12 mouse cellular contexts compared by ENCODE assay signal in the genomic region with DNA sequence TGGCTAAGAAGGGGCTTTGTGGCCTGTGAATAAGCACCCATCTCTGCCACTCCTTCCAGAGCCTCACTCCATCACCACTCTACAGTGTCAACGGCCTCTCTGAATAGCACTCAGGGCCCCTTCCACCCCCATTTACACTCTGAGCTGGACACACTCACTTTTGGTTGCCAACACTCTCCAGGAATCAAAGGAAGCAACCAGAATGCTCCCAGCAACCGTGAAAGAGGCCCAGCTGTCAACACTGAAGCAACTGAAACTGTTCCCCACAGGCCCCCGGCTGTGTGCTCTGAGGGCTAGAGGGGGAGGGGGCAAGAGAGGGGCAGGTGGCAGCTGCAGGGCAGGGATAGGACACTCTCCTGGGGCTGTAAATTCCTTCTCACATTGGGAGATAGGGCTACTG. TPM values are rescaled to one million over a fixed set of nuclear protein-coding genes. Genes with fewer than 3 reads are reported as not detected.
DNase-seq lines count a peak whose midpoint lies in the region; ATAC-seq lines count a peak whose summit lies in the region.
"Had no signal": no experiment of that assay in that cellular context is flagged by ENCODE, and none has a peak within 500 bp of the region (broad histone marks: within the 10 kb centered on the region; RNA-seq: fewer than 3 reads in every experiment).

No protein-coding gene starts in this region.

- H3K27ac ChIP-seq in heart, embryonic 14.5 days (replicated peaks in 1 of 2; ENCODE audit: control insufficient read depth in 1 of 2, insufficient read depth in 1 of 2, low read depth in 2 of 2, low read length in 2 of 2): peak overlapping the region in 1 of 2 experiments; percentile 47; a peak in 1 of 4 replicates
- peak overlapping the region; percentile 54 for H3K27ac ChIP-seq in embryonic facial prominence, embryonic 10.5 days (replicated peaks)
- peak overlapping the region; percentile 44; the same call in 1 of the 2 replicates for H3K27ac ChIP-seq in limb, embryonic 10.5 days
- H3K27ac ChIP-seq in liver, embryonic 11.5 days (ENCODE audit: low read depth, low read length): no peak overlapping the region

- peaks cover 39% of the 10 kb centered on the region for H3K27me3 ChIP-seq in heart, embryonic 14.5 days (ENCODE audit: control insufficient read depth, insufficient read depth, low read length)
- H3K27me3 ChIP-seq in embryonic facial prominence, embryonic 10.5 days (replicated peaks; ENCODE audit: low read depth, poor library complexity, severe bottlenecking): no peaks in the 10 kb centered on the region
- no peaks in the 10 kb centered on the region for H3K27me3 ChIP-seq in limb, embryonic 10.5 days (ENCODE audit: low read depth, poor library complexity, severe bottlenecking)
- H3K27me3 ChIP-seq in liver, embryonic 11.5 days (replicated peaks; ENCODE audit: control insufficient read depth, insufficient read depth, low read length): no peaks in the 10 kb centered on the region

- intact Hi-C loops in heart, postnatal 14 days (cut with DNase I): no loop called here

- no peak for DNase-seq in heart, postnatal 14 days
- no peak for DNase-seq in embryonic facial prominence, embryonic 10.5 days (ENCODE audit: low spot score)
- no peak for DNase-seq in limb, embryonic 10.5 days (ENCODE audit: low spot score)
- peak; percentile 43 for DNase-seq in retina, embryonic 14.5 days (ENCODE audit: low spot score)
- no peak for DNase-seq in kidney, postnatal 36 days
- DNase-seq in liver, embryonic 11.5 days (ENCODE audit: low spot score): no peak
- DNase-seq: cerebellum, postnatal 14 days; gastrocnemius, postnatal 36 days; liver, postnatal 0 days; right cerebral cortex, adult 18-20 months had no signal

- H3K9ac ChIP-seq in heart, embryonic 14.5 days (ENCODE audit: low read length): no peak overlapping the region
- no peak overlapping the region for H3K9ac ChIP-seq in liver, embryonic 11.5 days (ENCODE audit: low read depth, low read length)
- H3K9ac ChIP-seq: liver, postnatal 0 days had no signal

- peaks cover 18 to 33% of the 10 kb centered on the region in 2 experiments for H3K4me1 ChIP-seq in heart, embryonic 14.5 days (ENCODE audit: control insufficient read depth in 2 of 2, insufficient read depth in 2 of 2, low read length in 2 of 2)
- peaks cover 20% of the 10 kb centered on the region for H3K4me1 ChIP-seq in embryonic facial prominence, embryonic 10.5 days
- H3K4me1 ChIP-seq in limb, embryonic 10.5 days: peaks cover 27% of the 10 kb centered on the region
- 0 out of 2 replicates have a peak, but pooled peaks cover 2% of the 10 kb centered on the region for H3K4me1 ChIP-seq in liver, embryonic 11.5 days (replicated peaks; ENCODE audit: control insufficient read depth, insufficient read depth, low read length)

- 11% methylated on average over 3 of the region's 3 CpGs for WGBS in heart, embryonic 14.5 days
- 40% methylated on average over 3 of the region's 3 CpGs for WGBS in embryonic facial prominence, embryonic 10.5 days
- WGBS in limb, embryonic 10.5 days: 16% methylated on average over 3 of the region's 3 CpGs
- 53% methylated on average over 3 of the region's 3 CpGs for WGBS in liver, embryonic 11.5 days

- ATAC-seq in heart, embryonic 14.5 days (ENCODE audit: insufficient number of reproducible peaks, insufficient read depth, low FRiP score, low read depth): peak; percentile 56; the same call in 1 of the 2 replicates
- no peak for ATAC-seq in erythroid progenitor cell, adult 5-6 weeks (replicated peaks; ENCODE audit: low FRiP score, poor library complexity, severe bottlenecking)
- ATAC-seq in liver, embryonic 11.5 days (replicated peaks; ENCODE audit: low FRiP score): no peak
- ATAC-seq: liver, postnatal 0 days had no signal

- no peaks in the 10 kb centered on the region for H3K36me3 ChIP-seq in heart, embryonic 14.5 days (ENCODE audit: control insufficient read depth, insufficient read depth, low read length)
- peaks cover 29% of the 10 kb centered on the region for H3K36me3 ChIP-seq in embryonic facial prominence, embryonic 10.5 days (replicated peaks)
- peaks cover 21% of the 10 kb centered on the region for H3K36me3 ChIP-seq in limb, embryonic 10.5 days
- H3K36me3 ChIP-seq in liver, embryonic 11.5 days (ENCODE audit: control insufficient read depth, insufficient read depth, low read length): peaks cover 4% of the 10 kb centered on the region; the same call in 1 of the 2 replicates

- H3K4me3 ChIP-seq in heart, embryonic 14.5 days (ENCODE audit: control insufficient read depth in 1 of 2, insufficient read depth in 1 of 2, low read depth in 1 of 2, low read length in 2 of 2): no peak overlapping the region
- no peak overlapping the region for H3K4me3 ChIP-seq in embryonic facial prominence, embryonic 10.5 days
- H3K4me3 ChIP-seq in limb, embryonic 10.5 days: no peak overlapping the region
- H3K4me3 ChIP-seq in liver, embryonic 11.5 days (ENCODE audit: low read depth, low read length): no peak overlapping the region

- H3K4me2 ChIP-seq in heart, embryonic 14.5 days (ENCODE audit: low read length): peak overlapping the region; percentile 25; the same call in 1 of the 2 replicates
- H3K4me2 ChIP-seq in liver, embryonic 11.5 days: no peak overlapping the region

- H3K9me3 ChIP-seq in heart, embryonic 14.5 days (ENCODE audit: control insufficient read depth, low read length): 0 out of 2 replicates have a peak, but pooled peaks cover 4% of the 10 kb centered on the region
- H3K9me3 ChIP-seq in embryonic facial prominence, embryonic 10.5 days: 0 out of 2 replicates have a peak, but pooled peaks cover 5% of the 10 kb centered on the region
- no peaks in the 10 kb centered on the region for H3K9me3 ChIP-seq in limb, embryonic 10.5 days (replicated peaks)
- H3K9me3 ChIP-seq in liver, embryonic 11.5 days (ENCODE audit: control insufficient read depth, low read length): no peaks in the 10 kb centered on the region

RNA-seq across cellular contexts. Expression of gene Gper1, which starts 4.3 kb away (rescaled TPM):
- 1.3 and 1.8 TPM in 2 replicates for polyA plus RNA-seq in heart, embryonic 14.5 days (2014; fragmentation: Nextera tagmentation; extraction: Ambion mirVana)
- 1 to 10 TPM; 2.7 TPM for total RNA-seq in heart, postnatal 14 days (2021)
- 0.33 and 0.46 TPM in 2 replicates for polyA plus RNA-seq in embryonic facial prominence, embryonic 10.5 days (2016; fragmentation: Nextera tagmentation; extraction: Ambion mirVana)
- polyA plus RNA-seq in limb, embryonic 10.5 days (2016; fragmentation: Nextera tagmentation; extraction: Ambion mirVana): 0.19 and 0.39 TPM in 2 replicates
- total RNA-seq in erythroid progenitor cell, adult 5-6 weeks (2015; ENCODE audit: low replicate concordance): not detected in 2 replicates
- not detected in 2 replicates for total RNA-seq in erythroid progenitor cell, adult 5-6 weeks (2017; ENCODE audit: low replicate concordance)
- polyA plus RNA-seq in liver, embryonic 11.5 days (2014; fragmentation: Nextera tagmentation; extraction: Ambion mirVana): 0.38 and 0.58 TPM in 2 replicates

RNA-seq across cellular contexts. Expression of gene C130050O18Rik, which starts 13.6 kb away (rescaled TPM):
- 0.32 and 0.36 TPM in 2 replicates for polyA plus RNA-seq in heart, embryonic 14.5 days (2014; fragmentation: Nextera tagmentation; extraction: Ambion mirVana)
- under 1 TPM; 0.74 to 0.80 TPM for total RNA-seq in heart, postnatal 14 days (2021)
- 0.16 and 0.26 TPM in 2 replicates for polyA plus RNA-seq in embryonic facial prominence, embryonic 10.5 days (2016; fragmentation: Nextera tagmentation; extraction: Ambion mirVana)
- polyA plus RNA-seq in limb, embryonic 10.5 days (2016; fragmentation: Nextera tagmentation; extraction: Ambion mirVana): 0.16 and 0.56 TPM in 2 replicates
- total RNA-seq in erythroid progenitor cell, adult 5-6 weeks (2015; ENCODE audit: low replicate concordance): 2.9 TPM in 1 of 2 replicates, not detected in the other
- total RNA-seq in erythroid progenitor cell, adult 5-6 weeks (2017; ENCODE audit: low replicate concordance): 0.26 TPM in 1 of 2 replicates, not detected in the other
- 1.5 and 1.6 TPM in 2 replicates for polyA plus RNA-seq in liver, embryonic 11.5 days (2014; fragmentation: Nextera tagmentation; extraction: Ambion mirVana)

RNA-seq across cellular contexts. Expression of gene Gpr146, which starts 41.1 kb away (rescaled TPM):
- 9.3 and 9.5 TPM in 2 replicates for polyA plus RNA-seq in heart, embryonic 14.5 days (2014; fragmentation: Nextera tagmentation; extraction: Ambion mirVana)
- total RNA-seq in heart, postnatal 14 days (2021): 10 to 100 TPM; 41.8 to 46.5 TPM
- polyA plus RNA-seq in embryonic facial prominence, embryonic 10.5 days (2016; fragmentation: Nextera tagmentation; extraction: Ambion mirVana): 1.7 and 2.5 TPM in 2 replicates
- 2.2 and 2.3 TPM in 2 replicates for polyA plus RNA-seq in limb, embryonic 10.5 days (2016; fragmentation: Nextera tagmentation; extraction: Ambion mirVana)
- 34.0 and 38.9 TPM in 2 replicates for total RNA-seq in erythroid progenitor cell, adult 5-6 weeks (2015; ENCODE audit: low replicate concordance)
- total RNA-seq in erythroid progenitor cell, adult 5-6 weeks (2017; ENCODE audit: low replicate concordance): 37.8 and 43.8 TPM in 2 replicates
- 13.4 and 15.1 TPM in 2 replicates for polyA plus RNA-seq in liver, embryonic 11.5 days (2014; fragmentation: Nextera tagmentation; extraction: Ambion mirVana)

RNA-seq across cellular contexts. Expression of gene 3110082I17Rik, which starts 41.7 kb away (rescaled TPM):
- 15.4 and 17.0 TPM in 2 replicates for polyA plus RNA-seq in heart, embryonic 14.5 days (2014; fragmentation: Nextera tagmentation; extraction: Ambion mirVana)
- total RNA-seq in heart, postnatal 14 days (2021): 1 to 10 TPM; 4.7 to 5.3 TPM
- polyA plus RNA-seq in embryonic facial prominence, embryonic 10.5 days (2016; fragmentation: Nextera tagmentation; extraction: Ambion mirVana): 58.2 and 58.5 TPM in 2 replicates
- polyA plus RNA-seq in limb, embryonic 10.5 days (2016; fragmentation: Nextera tagmentation; extraction: Ambion mirVana): 51.6 and 60.2 TPM in 2 replicates
- total RNA-seq in erythroid progenitor cell, adult 5-6 weeks (2015; ENCODE audit: low replicate concordance): 4.7 TPM in 1 of 2 replicates, not detected in the other
- total RNA-seq in erythroid progenitor cell, adult 5-6 weeks (2017; ENCODE audit: low replicate concordance): 3.2 and 4.2 TPM in 2 replicates
- polyA plus RNA-seq in liver, embryonic 11.5 days (2014; fragmentation: Nextera tagmentation; extraction: Ambion mirVana): 49.4 and 52.0 TPM in 2 replicates
